Mouse (Mus musculus) forebrain, embryonic 12.5 days (tissue): ENCODE measurements around the gene Usp4. TPM values are rescaled to one million over a fixed set of nuclear protein-coding genes. Genes with fewer than 3 reads are reported as not detected.

Experiments used
- ATAC-seq: fragments of 200-750 bp; cut with Nextera tagmentation; 2 replicates; pipeline ENCODE4 v1.8.0; 2017; ENCODE audit warnings: moderate TSS enrichment; ENCODE audit not compliant: low FRiP score
- H3K27ac ChIP-seq: fragments of 300-500 bp; sonication (generic); 2 replicates; pipeline ENCODE4 v1.5.1; 2016; ENCODE audit warnings: mild to moderate bottlenecking
- H3K27me3 ChIP-seq: fragments of 300-500 bp; sonication (generic); 2 replicates; pipeline ENCODE4 v1.6.1; 2016; ENCODE audit warnings: mild to moderate bottlenecking
- H3K36me3 ChIP-seq: fragments of 300-500 bp; sonication (generic); replicated peaks from 2 replicates; pipeline ENCODE4 v1.6.1; 2016; ENCODE audit warnings: mild to moderate bottlenecking
- H3K4me1 ChIP-seq: fragments of 300-500 bp; sonication (generic); 2 replicates; pipeline ENCODE4 v1.6.1; 2016
- H3K4me2 ChIP-seq: fragments of 300-500 bp; sonication (generic); 2 replicates; pipeline ENCODE4 v1.6.1; 2016; ENCODE audit warnings: mild to moderate bottlenecking, moderate library complexity
- H3K4me3 ChIP-seq: fragments of 300-500 bp; sonication (generic); replicated peaks from 2 replicates; pipeline ENCODE4 v1.5.1; 2016; ENCODE audit warnings: mild to moderate bottlenecking
- H3K9ac ChIP-seq: fragments of 300-500 bp; sonication (generic); 2 replicates; pipeline ENCODE4 v1.6.1; 2016; ENCODE audit warnings: mild to moderate bottlenecking
- H3K9me3 ChIP-seq: fragments of 300-500 bp; sonication (generic); 2 replicates; pipeline ENCODE4 v1.6.1; 2016
- WGBS: fragments of 180-500 bp; shearing (Covaris S2); methylation state at CpG from one replicate; pipeline ENCODE4 v1.1.7; 2016; 5-methylcytosine and 5-hydroxymethylcytosine counted together
- polyA plus RNA-seq: library from polyadenylated mRNA; unstranded; fragments of >200 nt; fragmentation: Nextera tagmentation; extraction: Ambion mirVana; gene quantifications from 2 replicates; pipeline ENCODE4 v1.2.1, GENCODE M21; 2016

The Usp4 gene
- polyA plus RNA-seq, 1 experiment from 2014 or later = 144 TPM

DNA sequence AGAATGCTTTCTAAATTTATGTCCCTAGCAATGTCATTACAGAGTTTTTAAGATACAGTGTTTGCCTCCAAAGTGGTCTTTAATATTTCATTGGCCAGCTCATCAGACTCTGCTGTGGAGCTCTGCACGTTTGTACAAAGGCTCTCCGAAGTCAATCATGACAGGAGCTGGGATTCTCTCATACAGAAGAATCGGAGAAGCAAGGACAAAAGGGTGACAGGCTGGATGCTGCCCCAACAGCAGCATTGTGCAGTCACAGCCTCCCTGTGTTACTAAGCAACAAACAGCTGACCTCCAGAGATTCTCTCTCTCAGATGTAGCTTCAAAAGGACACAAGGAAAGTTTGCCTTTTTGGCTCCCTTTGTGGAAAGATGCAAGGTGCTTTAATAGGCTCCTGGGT is 88.5 kb downstream of the Usp4 start, which contains the start of gene BC048562:
TSS of gene BC048562 (plus strand) at position 301 of the 400 bp plus-strand sequence.
- Histone ChIP-seq H3K4me2 (no peak within 1 kb of the TSS), H3K27ac (no peak within 1 kb of the TSS), H3K9ac (no peak within 1 kb of the TSS), H3K4me3 (no peak within 1 kb of the TSS), H3K27me3 (no peaks in the 10 kb centered on the region), H3K9me3 (no peaks in the 10 kb centered on the region), H3K36me3 (no peaks in the 10 kb centered on the region), H3K4me1 (no peaks in the 10 kb centered on the region; the same call in 1 of the 2 replicates)
- WGBS = 49% methylated on average over 3 of the region's 3 CpGs
- ATAC-seq = no peak

DNA sequence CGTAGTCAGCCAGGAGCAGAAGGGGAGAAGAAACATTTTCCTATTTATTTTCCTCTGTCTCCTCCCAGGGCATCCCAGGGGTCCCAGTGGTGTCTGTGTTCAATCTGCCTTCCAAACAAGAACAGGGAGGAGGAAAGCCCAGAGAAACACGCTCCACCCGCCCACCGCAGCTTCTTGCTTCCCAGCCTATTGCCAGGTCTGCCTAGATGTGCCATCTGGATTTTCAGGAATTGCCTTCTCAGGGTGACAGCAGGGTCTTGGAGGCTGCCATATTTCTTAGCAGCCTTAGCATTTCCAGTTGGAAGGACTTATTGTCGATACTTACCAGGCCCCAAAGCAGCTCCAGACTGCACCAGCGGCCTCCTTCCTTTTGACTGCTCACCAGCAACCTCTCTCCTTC is 91.5 kb downstream of the Usp4 start:
- Histone ChIP-seq H3K9ac (no peak overlapping the region), H3K27ac (no peak overlapping the region), H3K9me3 (no peaks in the 10 kb centered on the region), H3K36me3 (no peaks in the 10 kb centered on the region), H3K4me3 (no peak overlapping the region), H3K27me3 (no peaks in the 10 kb centered on the region), H3K4me1 (no peaks in the 10 kb centered on the region), H3K4me2 (no peak overlapping the region)
- 83% methylated on average over 6 of the region's 6 CpGs for WGBS
- ATAC-seq = no peak

DNA sequence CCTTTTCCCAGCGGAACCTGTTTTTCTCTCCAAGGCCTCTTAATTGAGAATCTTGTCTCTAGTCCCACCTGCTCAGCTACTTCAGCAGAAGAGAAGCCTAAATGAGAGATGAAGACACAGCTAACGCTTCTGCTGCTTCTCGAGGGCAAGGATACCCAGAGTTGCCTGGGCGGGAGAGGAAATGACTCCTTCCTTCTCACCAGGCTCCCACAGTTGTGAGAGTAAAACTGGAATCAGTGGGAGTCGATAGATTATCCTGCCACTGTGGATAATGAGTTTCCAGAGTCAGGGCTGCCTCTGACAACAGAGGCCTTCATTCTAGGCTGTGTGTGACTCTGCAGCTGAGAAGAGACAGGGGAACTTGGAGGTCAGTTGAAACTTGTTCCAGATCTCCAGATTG is 92.8 kb downstream of the Usp4 start:
- no peak overlapping the region for H3K4me2 ChIP-seq
- H3K36me3 ChIP-seq = no peaks in the 10 kb centered on the region
- no peak overlapping the region for H3K9ac ChIP-seq
- ATAC-seq = no peak
- no peak overlapping the region for H3K4me3 ChIP-seq
- H3K27me3 ChIP-seq = no peaks in the 10 kb centered on the region
- H3K9me3 ChIP-seq = no peaks in the 10 kb centered on the region
- 80% methylated on average over 5 of the region's 5 CpGs for WGBS
- H3K27ac ChIP-seq = no peak overlapping the region
- no peaks in the 10 kb centered on the region for H3K4me1 ChIP-seq

DNA sequence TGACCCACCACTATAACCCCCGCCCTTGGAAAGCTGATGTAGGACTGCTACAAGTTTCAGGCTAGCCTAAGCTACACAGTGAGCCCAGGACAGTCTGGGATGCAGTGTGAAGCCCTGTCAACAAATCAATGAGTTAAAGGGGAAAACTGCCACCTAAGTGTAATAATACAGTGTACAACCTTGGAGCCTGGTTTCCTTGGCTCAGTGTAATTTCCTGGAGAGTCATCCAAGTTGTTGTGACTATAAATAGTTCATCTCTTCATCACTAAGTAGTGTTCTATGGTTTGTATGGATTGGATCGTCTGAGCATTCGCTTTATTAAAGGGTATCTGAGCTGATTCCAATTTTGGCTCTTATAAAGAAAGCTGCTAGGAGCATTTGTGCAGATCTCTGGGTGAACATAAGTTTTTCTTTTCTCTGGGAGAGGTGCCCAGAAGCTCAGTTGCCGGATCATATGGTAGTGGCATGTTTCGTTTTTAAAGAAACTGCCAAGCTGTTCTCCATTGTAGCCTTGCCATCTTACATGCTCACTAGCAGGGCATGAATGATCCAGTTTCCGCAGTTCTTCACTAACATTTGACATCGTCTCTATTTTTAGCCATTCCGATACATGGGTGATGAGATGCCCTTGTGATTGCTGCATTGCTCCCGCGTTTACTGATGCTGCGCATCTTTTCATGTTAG is 93.7 kb downstream of the Usp4 start:
- H3K4me1 ChIP-seq = no peaks in the 10 kb centered on the region
- no peak for ATAC-seq
- H3K27me3 ChIP-seq = no peaks in the 10 kb centered on the region
- 91% methylated on average over 11 of the region's 11 CpGs for WGBS
- H3K4me2 ChIP-seq = no peak overlapping the region
- H3K9ac ChIP-seq = no peak overlapping the region
- H3K27ac ChIP-seq = no peak overlapping the region
- no peak overlapping the region for H3K4me3 ChIP-seq
- H3K36me3 ChIP-seq = no peaks in the 10 kb centered on the region
- no peaks in the 10 kb centered on the region for H3K9me3 ChIP-seq

Other genes with a start within 250 kb of the Usp4 start
- 3.6 and 3.9 TPM in 2 replicates for gene Bsn, start 157.5 kb upstream of the Usp4 start, polyA plus RNA-seq
- 62.7 and 67.9 TPM in 2 replicates for gene Dag1, start 83.9 kb upstream of the Usp4 start, polyA plus RNA-seq
- 65.0 and 69.8 TPM in 2 replicates for gene Nicn1, start 57.4 kb upstream of the Usp4 start, polyA plus RNA-seq
- gene Amt, start 51.0 kb upstream of the Usp4 start, polyA plus RNA-seq = 17.7 and 22.4 TPM in 2 replicates
- 331 and 341 TPM in 2 replicates for gene Rhoa, start 41.7 kb upstream of the Usp4 start, polyA plus RNA-seq
- gene Tcta, start 41.7 kb upstream of the Usp4 start, polyA plus RNA-seq = 30.5 and 30.7 TPM in 2 replicates
- gene Gpx1, start 8.9 kb upstream of the Usp4 start, polyA plus RNA-seq = 574 and 659 TPM in 2 replicates
- 1.8 and 1.9 TPM in 2 replicates for gene 1700102P08Rik, start 45.0 kb downstream of the Usp4 start, polyA plus RNA-seq
- 1.1 and 1.4 TPM in 2 replicates for gene Ccdc36, start 80.6 kb downstream of the Usp4 start, polyA plus RNA-seq
- gene BC048562, start 88.6 kb downstream of the Usp4 start, polyA plus RNA-seq = not detected in 2 replicates
- gene Ccdc71, start 112.7 kb downstream of the Usp4 start, polyA plus RNA-seq = 44.1 and 49.0 TPM in 2 replicates
- 67.6 and 70.0 TPM in 2 replicates for gene Klhdc8b, start 113.7 kb downstream of the Usp4 start, polyA plus RNA-seq
- gene Lamb2, start 131.9 kb downstream of the Usp4 start, polyA plus RNA-seq = 37.9 and 39.5 TPM in 2 replicates
- gene Usp19, start 142.7 kb downstream of the Usp4 start, polyA plus RNA-seq = 101 and 103 TPM in 2 replicates
- 85.7 and 91.4 TPM in 2 replicates for gene Qars, start 159.9 kb downstream of the Usp4 start, polyA plus RNA-seq
- 170 and 171 TPM in 2 replicates for gene Qrich1, start 169.0 kb downstream of the Usp4 start, polyA plus RNA-seq
- 149 and 159 TPM in 2 replicates for gene Impdh2, start 212.4 kb downstream of the Usp4 start, polyA plus RNA-seq
- gene Ndufaf3, start 219.6 kb downstream of the Usp4 start, polyA plus RNA-seq = 54.5 and 58.3 TPM in 2 replicates
- 225 and 235 TPM in 2 replicates for gene Dalrd3, start 222.0 kb downstream of the Usp4 start, polyA plus RNA-seq
- gene Wdr6, start 230.9 kb downstream of the Usp4 start, polyA plus RNA-seq = 254 and 285 TPM in 2 replicates
- 16.2 and 18.4 TPM in 2 replicates for gene P4htm, start 249.8 kb downstream of the Usp4 start, polyA plus RNA-seq